Mouse (Mus musculus) limb, embryonic 11.5 days (tissue): ENCODE measurements at regions not wholly inside any gene's neighbourhood (a gene's known extent, or its start where the extent isn't known, plus 50 kb on each side); places are given as distances from the start of the nearest gene placed in this dataset.

ENCODE experiments used
- ATAC-seq: fragments of 200-750 bp; cut with Nextera tagmentation; 2 replicates; pipeline ENCODE4 v1.8.0; 2017; ENCODE audit warnings: low read depth; ENCODE audit not compliant: insufficient number of reproducible peaks, low FRiP score, low TSS enrichment
- DNase-seq: peaks from one replicate; pipeline ENCODE4 v3.0.0-alpha.2; 2015; ENCODE audit warnings: low spot score
- H3K27ac ChIP-seq: fragments of 300-500 bp; sonication (generic); replicated peaks from 2 replicates; pipeline ENCODE4 v1.5.1; 2014; ENCODE audit warnings: low read depth, mild to moderate bottlenecking, low read length
- H3K27me3 ChIP-seq: fragments of 300-500 bp; sonication (generic); 2 replicates; pipeline ENCODE4 v1.6.1; 2014; ENCODE audit warnings: mild to moderate bottlenecking, low read length, mixed read lengths; ENCODE audit not compliant: control insufficient read depth, insufficient read depth
- H3K36me3 ChIP-seq: fragments of 300-500 bp; sonication (generic); 2 replicates; pipeline ENCODE4 v1.6.1; 2014; ENCODE audit warnings: mild to moderate bottlenecking, low read length, moderate library complexity, mixed read lengths; ENCODE audit not compliant: control insufficient read depth, insufficient read depth
- H3K4me1 ChIP-seq: fragments of 300-500 bp; sonication (generic); 2 replicates; pipeline ENCODE4 v1.6.1; 2014; ENCODE audit warnings: low read length, mixed read lengths; ENCODE audit not compliant: control insufficient read depth, insufficient read depth
- H3K4me2 ChIP-seq: fragments of 300-500 bp; sonication (generic); 2 replicates; pipeline ENCODE4 v1.6.1; 2014; ENCODE audit warnings: low read depth, mild to moderate bottlenecking, moderate library complexity; ENCODE audit not compliant: severe bottlenecking
- H3K4me3 ChIP-seq: fragments of 300-500 bp; sonication (generic); 2 replicates; pipeline ENCODE4 v1.5.1; 2014; ENCODE audit warnings: low read depth, low read length
- H3K9ac ChIP-seq: fragments of 300-500 bp; sonication (generic); 2 replicates; pipeline ENCODE4 v1.6.1; 2014; ENCODE audit warnings: mild to moderate bottlenecking, low read length
- H3K9me3 ChIP-seq: fragments of 300-500 bp; sonication (generic); 2 replicates; pipeline ENCODE4 v1.6.1; 2016; ENCODE audit warnings: low read length; ENCODE audit not compliant: control insufficient read depth
- WGBS: fragments of 180-500 bp; shearing (Covaris S2); extraction: QIAGEN DNeasy Blood & Tissue Kit; methylation state at CpG from one replicate; pipeline ENCODE4 v1.1.7; 2014; 5-methylcytosine and 5-hydroxymethylcytosine counted together

- H3K9me3 ChIP-seq: no peaks in the 10 kb centered on the region
- H3K27ac ChIP-seq: no peak overlapping the region
- 89% methylated on average over 1 of the region's 1 CpGs for WGBS
- no peaks in the 10 kb centered on the region for H3K4me1 ChIP-seq
- H3K4me2 ChIP-seq: no peak overlapping the region
- no peaks in the 10 kb centered on the region for H3K27me3 ChIP-seq
- H3K9ac ChIP-seq: no peak overlapping the region
- H3K4me3 ChIP-seq: no peak overlapping the region
- H3K36me3 ChIP-seq: no peaks in the 10 kb centered on the region
- no peak for ATAC-seq
- no peak for DNase-seq
These were observed 771.0 kb upstream of the Pcdh20 start for GRCm38 (mm10) chr14:89242159-89242558.

DNA sequence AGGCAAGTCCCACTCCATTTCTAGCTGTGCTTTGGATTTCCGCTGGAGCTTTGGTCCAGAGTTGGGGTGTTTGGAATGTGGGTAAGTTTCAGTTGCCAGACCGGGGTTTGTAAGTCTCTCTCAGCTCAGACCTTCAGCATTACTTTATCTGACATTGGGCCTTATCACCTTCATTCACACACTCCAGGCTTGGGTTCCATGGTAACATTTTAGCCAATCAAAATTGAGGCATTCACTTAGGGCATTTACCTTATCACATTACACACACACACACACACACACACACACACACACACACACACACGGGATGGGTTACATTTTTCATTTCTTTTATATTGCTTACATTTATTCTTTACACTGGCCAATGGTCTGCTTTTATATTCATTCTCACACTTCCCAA lies 765.3 kb upstream of the Pcdh20 start:
- WGBS: 85% methylated on average over 3 of the region's 3 CpGs
- Histone ChIP-seq H3K4me3 (no peak overlapping the region), H3K27ac (no peak overlapping the region), H3K9me3 (no peaks in the 10 kb centered on the region), H3K36me3 (no peaks in the 10 kb centered on the region), H3K4me1 (no peaks in the 10 kb centered on the region), H3K9ac (no peak overlapping the region), H3K27me3 (no peaks in the 10 kb centered on the region), H3K4me2 (no peak overlapping the region)
- ATAC-seq: no peak
- DNase-seq: no peak

DNA sequence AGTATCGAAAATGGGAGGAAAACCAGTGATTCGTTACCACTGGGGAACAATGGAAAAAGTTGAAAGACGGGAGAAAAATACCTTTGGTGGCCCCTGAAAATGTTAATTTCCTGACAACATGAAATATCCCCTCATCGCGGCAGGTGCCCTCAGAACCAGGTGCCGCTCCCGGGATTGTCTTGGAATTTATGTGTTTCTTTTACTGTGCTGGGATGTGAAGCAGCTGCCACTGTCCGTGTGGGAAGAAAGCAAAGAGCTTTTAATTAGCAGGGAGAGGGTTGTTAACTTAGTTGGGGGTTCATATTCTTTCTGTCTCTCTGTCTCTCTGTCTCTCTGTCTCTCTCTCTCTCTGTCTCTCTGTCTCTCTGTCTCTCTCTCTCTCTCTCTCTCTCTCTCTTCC lies 759.3 kb upstream of the Pcdh20 start:
- no peak overlapping the region for H3K4me3 ChIP-seq
- no peaks in the 10 kb centered on the region for H3K27me3 ChIP-seq
- 54% methylated on average over 8 of the region's 8 CpGs for WGBS
- H3K9ac ChIP-seq: no peak overlapping the region
- H3K9me3 ChIP-seq: no peaks in the 10 kb centered on the region
- no peaks in the 10 kb centered on the region for H3K4me1 ChIP-seq
- ATAC-seq (no peak), DNase-seq (no peak)
- H3K27ac ChIP-seq: no peak overlapping the region
- H3K4me2 ChIP-seq: no peak overlapping the region
- H3K36me3 ChIP-seq: no peaks in the 10 kb centered on the region

GRCm38 (mm10) chr14:89217390-89217789 lies 746.2 kb upstream of the Pcdh20 start:
- Histone ChIP-seq H3K9ac (no peak overlapping the region), H3K4me3 (no peak overlapping the region), H3K4me1 (no peaks in the 10 kb centered on the region), H3K9me3 (no peaks in the 10 kb centered on the region), H3K36me3 (no peaks in the 10 kb centered on the region), H3K27ac (no peak overlapping the region), H3K27me3 (no peaks in the 10 kb centered on the region), H3K4me2 (no peak overlapping the region)
- 84% methylated on average over 1 of the region's 1 CpGs for WGBS
- DNase-seq: no peak
- no peak for ATAC-seq

- ATAC-seq (no peak), DNase-seq (no peak)
- Histone ChIP-seq H3K36me3 (no peaks in the 10 kb centered on the region), H3K4me1 (no peaks in the 10 kb centered on the region), H3K4me3 (no peak overlapping the region), H3K27me3 (no peaks in the 10 kb centered on the region), H3K4me2 (no peak overlapping the region), H3K9me3 (no peaks in the 10 kb centered on the region), H3K27ac (no peak overlapping the region), H3K9ac (no peak overlapping the region)
- 49% methylated on average over 2 of the region's 2 CpGs for WGBS
These were observed 710.3 kb upstream of the Pcdh20 start for GRCm38 (mm10) chr14:89181386-89181979.

- ATAC-seq: no peak
- WGBS: 85% methylated on average over 3 of the region's 3 CpGs
- no peaks in the 10 kb centered on the region for H3K4me1 ChIP-seq
- no peak overlapping the region for H3K9ac ChIP-seq
- DNase-seq: no peak
- no peaks in the 10 kb centered on the region for H3K36me3 ChIP-seq
- no peaks in the 10 kb centered on the region for H3K27me3 ChIP-seq
- no peak overlapping the region for H3K4me3 ChIP-seq
- H3K4me2 ChIP-seq: no peak overlapping the region
- H3K9me3 ChIP-seq: no peaks in the 10 kb centered on the region
- H3K27ac ChIP-seq: no peak overlapping the region
These were observed 671.9 kb upstream of the Pcdh20 start for GRCm38 (mm10) chr14:89142994-89143686.

- 74% methylated on average over 4 of the region's 4 CpGs for WGBS
- no peak for ATAC-seq
These were observed 628.1 kb upstream of the Pcdh20 start for GRCm38 (mm10) chr14:89099296-89099695.

GRCm38 (mm10) chr14:89089661-89090060 lies 618.5 kb upstream of the Pcdh20 start:
- Histone ChIP-seq H3K4me2 (no peak overlapping the region), H3K27ac (no peak overlapping the region), H3K4me3 (no peak overlapping the region), H3K27me3 (no peaks in the 10 kb centered on the region), H3K36me3 (no peaks in the 10 kb centered on the region), H3K9ac (no peak overlapping the region), H3K9me3 (no peaks in the 10 kb centered on the region), H3K4me1 (no peaks in the 10 kb centered on the region)
- ATAC-seq (no peak), DNase-seq (no peak)
- 90% methylated on average over 1 of the region's 1 CpGs for WGBS

More at GRCm38 (mm10) chr14:89099296-89099695, 628.1 kb upstream of the Pcdh20 start:
- Histone ChIP-seq H3K36me3 (no peaks in the 10 kb centered on the region), H3K27ac (no peak overlapping the region), H3K9ac (no peak overlapping the region), H3K27me3 (no peaks in the 10 kb centered on the region), H3K4me2 (no peak overlapping the region), H3K9me3 (no peaks in the 10 kb centered on the region), H3K4me3 (no peak overlapping the region), H3K4me1 (no peaks in the 10 kb centered on the region)
- DNase-seq: no peak

DNA sequence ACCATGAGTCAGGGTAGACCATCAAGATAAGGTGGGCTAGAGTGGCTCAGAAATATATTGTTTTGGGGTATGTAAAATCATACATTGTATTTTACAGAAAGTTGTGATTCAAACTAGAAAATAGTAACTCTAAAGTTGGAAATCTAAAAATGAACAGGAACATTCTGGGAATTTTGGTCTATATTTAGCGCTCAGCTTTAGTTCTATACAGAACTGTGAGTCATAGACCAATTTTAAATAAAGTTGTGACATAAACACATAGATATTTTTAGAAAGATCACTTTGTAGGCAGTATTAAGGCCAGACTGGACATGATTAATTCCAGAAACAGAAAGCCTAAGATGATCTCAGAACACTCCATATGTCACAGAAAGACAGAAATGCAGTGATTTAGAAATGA lies 604.8 kb upstream of the Pcdh20 start:
- DNase-seq (no peak), ATAC-seq (no peak)
- no peak overlapping the region for H3K4me3 ChIP-seq
- no peaks in the 10 kb centered on the region for H3K36me3 ChIP-seq
- H3K27me3 ChIP-seq: no peaks in the 10 kb centered on the region
- no peaks in the 10 kb centered on the region for H3K9me3 ChIP-seq
- 95% methylated on average over 1 of the region's 1 CpGs for WGBS
- H3K27ac ChIP-seq: no peak overlapping the region
- H3K4me1 ChIP-seq: no peaks in the 10 kb centered on the region
- H3K9ac ChIP-seq: no peak overlapping the region
- no peak overlapping the region for H3K4me2 ChIP-seq
